Mouse (Mus musculus): Measurements from ENCODE around the gene Rassf7. TPM values are rescaled to one million over a fixed set of nuclear protein-coding genes. Genes with fewer than 3 reads are reported as not detected.

Gene Rassf7
- polyA plus RNA-seq, 1 experiment from 2014 or later, result 35.4 TPM

DNA sequence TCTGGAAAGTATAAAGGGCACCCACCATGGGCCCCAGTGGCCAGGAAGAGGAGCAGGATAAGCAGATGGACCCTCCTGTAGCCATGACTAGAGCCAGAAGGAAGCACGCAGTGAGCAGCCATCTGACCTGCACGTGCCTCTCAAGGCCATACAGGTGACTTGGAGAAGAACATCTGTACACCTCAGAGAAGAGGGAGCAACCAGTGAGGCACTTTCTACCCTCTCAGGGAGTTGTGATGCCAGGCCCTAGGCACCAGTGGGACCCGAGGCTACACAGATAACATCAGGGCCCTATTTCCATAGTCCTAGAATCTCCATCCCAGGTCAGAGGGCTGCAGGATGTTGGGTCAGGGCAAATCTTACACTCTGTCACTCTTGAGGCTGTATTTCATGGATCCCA, 25.4 kb upstream of the Rassf7 start:
- Histone ChIP-seq H3K27ac (no peak overlapping the region), H3K9ac (no peak overlapping the region), H3K4me2 (no peak overlapping the region), H3K27me3 (no peaks in the 10 kb centered on the region), H3K9me3 (no peaks in the 10 kb centered on the region), H3K4me3 (replicated peaks) (no peak overlapping the region), H3K4me1 (peaks cover 23% of the 10 kb centered on the region), H3K36me3 (replicated peaks) (peaks cover 38% of the 10 kb centered on the region)
- WGBS, result 96% methylated on average over 3 of the region's 3 CpGs
- ATAC-seq (ENCODE audit: low FRiP score), result no peak

DNA sequence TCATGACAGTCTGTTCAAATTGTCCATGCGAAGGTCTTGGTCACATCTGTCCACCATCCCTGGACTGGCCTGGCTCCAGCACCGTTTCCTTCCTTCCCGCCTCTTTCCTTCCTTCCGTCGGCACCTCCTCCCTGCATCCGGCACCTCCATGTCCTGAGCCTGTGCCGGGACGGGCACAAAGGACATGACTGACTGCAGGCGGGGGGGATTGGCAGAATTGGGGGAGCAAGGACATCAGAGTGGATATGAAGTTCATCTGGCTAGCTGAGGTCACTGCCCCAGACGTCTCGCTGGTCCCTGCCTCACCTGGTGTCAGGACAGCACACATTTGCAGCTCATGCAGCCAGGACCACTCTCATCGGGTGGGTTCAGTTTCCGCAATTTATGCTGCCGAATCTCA, 24.6 kb upstream of the Rassf7 start:
- 94% methylated on average over 14 of the region's 14 CpGs for WGBS
- H3K27me3 ChIP-seq, result no peaks in the 10 kb centered on the region
- H3K4me3 ChIP-seq (replicated peaks), result no peak overlapping the region
- peaks cover 29% of the 10 kb centered on the region for H3K4me1 ChIP-seq
- H3K4me2 ChIP-seq, result no peak overlapping the region
- H3K27ac ChIP-seq, result no peak overlapping the region
- H3K36me3 ChIP-seq (replicated peaks), result peaks cover 38% of the 10 kb centered on the region
- H3K9me3 ChIP-seq, result no peaks in the 10 kb centered on the region
- no peak for ATAC-seq (ENCODE audit: low FRiP score)
- H3K9ac ChIP-seq, result no peak overlapping the region

DNA sequence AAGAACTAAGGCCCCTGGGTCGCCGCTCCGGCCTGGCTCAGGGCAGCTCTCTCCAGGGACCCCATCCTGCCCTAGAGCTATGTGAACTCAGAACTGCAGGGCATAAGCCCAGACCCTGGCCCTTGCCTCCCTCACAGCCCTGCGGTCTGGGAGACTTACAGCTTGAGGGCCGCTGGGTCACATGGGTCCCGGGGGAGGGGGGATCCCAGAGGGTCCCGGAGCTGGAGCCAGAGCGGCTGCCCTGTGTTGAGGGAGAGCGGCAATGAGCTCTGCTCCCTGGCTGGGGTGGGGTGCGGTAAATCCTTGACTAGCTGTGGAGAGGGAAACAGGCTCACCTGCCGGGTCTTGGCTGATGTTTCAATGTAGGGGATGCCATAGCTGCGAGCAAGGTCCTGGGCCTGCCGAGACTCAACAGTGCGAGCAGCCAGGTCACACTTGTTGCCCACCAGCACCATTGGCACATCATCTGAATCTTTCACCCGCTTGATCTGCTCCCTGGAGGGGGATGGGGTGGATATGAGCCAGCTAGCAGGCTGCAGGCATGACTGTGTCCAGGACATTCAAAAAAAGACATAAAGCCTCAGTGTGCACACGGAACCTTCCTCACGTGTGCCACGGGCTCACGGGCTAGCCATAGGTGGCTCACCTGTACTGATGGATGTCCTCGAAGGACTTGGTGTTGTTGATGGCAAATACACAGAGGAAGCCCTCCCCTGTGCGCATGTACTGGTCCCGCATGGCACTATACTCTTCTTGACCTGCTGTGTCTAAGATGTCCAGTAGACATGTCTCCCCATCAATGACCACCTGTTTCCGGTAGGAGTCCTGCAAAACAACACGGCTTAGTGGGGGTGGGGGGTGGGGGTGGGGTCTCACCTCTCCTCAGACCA, 23.6 kb upstream of the Rassf7 start:
- Histone ChIP-seq H3K36me3 (replicated peaks) (peaks cover 38% of the 10 kb centered on the region), H3K27me3 (no peaks in the 10 kb centered on the region), H3K9me3 (no peaks in the 10 kb centered on the region), H3K4me2 (peak overlapping the region; percentile 91), H3K4me3 (replicated peaks) (peak overlapping the region; percentile 96), H3K9ac (0 out of 2 replicates have a peak overlapping the region, but pooled peaks have one; percentile 4), H3K4me1 (peaks cover 29% of the 10 kb centered on the region), H3K27ac (no peak overlapping the region)
- no peak for ATAC-seq (ENCODE audit: low FRiP score)
- WGBS, result 91% methylated on average over 24 of the region's 24 CpGs

DNA sequence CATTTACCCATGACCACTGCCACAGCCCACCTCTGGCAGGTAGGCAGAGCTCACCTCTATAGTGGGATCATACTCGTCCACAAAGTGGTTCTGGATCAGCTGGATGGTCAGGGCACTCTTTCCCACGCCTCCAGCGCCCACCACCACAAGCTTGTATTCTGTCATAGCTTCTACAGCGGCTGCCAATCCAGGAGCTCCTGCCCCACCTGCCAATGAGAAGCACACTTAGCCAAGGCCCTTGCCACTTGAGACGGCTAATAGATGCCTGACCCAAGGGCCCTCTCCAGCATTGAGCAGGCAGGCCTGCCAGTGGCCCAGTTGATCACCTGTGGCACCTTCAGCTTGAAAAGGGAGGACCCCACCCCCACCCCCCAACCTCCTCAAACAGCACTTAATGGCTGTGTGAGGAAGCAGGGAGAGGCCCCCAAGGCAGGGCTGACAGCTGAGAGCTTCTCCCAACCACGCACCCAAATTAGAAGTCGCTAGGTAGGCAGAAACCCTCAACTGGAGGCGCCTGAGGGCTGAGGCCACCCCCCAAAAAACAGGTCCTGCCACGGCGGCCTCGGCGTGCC, 22.8 kb upstream of the Rassf7 start:
- H3K36me3 ChIP-seq (replicated peaks), result peaks cover 38% of the 10 kb centered on the region
- peak overlapping the region; percentile 91 for H3K4me2 ChIP-seq
- H3K4me1 ChIP-seq, result peaks cover 29% of the 10 kb centered on the region
- H3K4me3 ChIP-seq (replicated peaks), result peak overlapping the region; percentile 96
- no peaks in the 10 kb centered on the region for H3K9me3 ChIP-seq
- WGBS, result 25% methylated on average over 12 of the region's 12 CpGs
- ATAC-seq (ENCODE audit: low FRiP score), result no peak
- H3K27ac ChIP-seq, result no peak overlapping the region
- H3K27me3 ChIP-seq, result no peaks in the 10 kb centered on the region
- peak overlapping the region; percentile 94 for H3K9ac ChIP-seq

DNA sequence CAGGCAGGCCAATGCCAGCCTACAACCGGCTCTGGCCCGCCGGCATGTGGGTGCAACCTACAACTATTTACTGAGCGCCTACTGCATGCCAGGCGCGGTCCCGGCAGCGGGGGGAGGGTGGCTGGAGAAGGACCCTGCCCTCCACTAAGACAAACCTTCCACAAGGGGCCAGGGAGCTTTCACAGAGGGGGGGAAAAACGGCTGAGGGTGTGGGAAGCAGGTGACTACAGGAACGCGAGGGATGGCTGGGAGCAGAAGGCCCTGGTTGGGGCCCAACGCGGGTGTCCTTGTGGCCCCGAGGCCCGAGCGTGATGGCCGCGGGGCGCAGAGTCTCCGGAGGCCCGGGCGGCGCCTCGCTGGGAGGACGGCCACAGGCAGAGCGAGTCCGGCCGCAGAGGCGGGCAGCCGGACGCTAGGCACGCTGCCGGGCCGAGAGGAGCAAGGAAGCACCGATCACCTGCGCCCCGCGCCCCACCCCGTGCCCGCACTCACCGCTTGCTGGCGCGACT, 22.3 kb upstream of the Rassf7 start:
- Histone ChIP-seq H3K27ac (peak overlapping the region; percentile 78), H3K4me2 (peak overlapping the region; percentile 91), H3K9ac (peak overlapping the region; percentile 94), H3K36me3 (replicated peaks) (peaks cover 38% of the 10 kb centered on the region), H3K27me3 (no peaks in the 10 kb centered on the region), H3K4me3 (replicated peaks) (peak overlapping the region; percentile 96), H3K4me1 (peaks cover 29% of the 10 kb centered on the region), H3K9me3 (no peaks in the 10 kb centered on the region)
- under 1% methylated on average over 43 of the region's 43 CpGs for WGBS
- no peak; the same call in 1 of the 2 replicates for ATAC-seq (ENCODE audit: low FRiP score)

DNA sequence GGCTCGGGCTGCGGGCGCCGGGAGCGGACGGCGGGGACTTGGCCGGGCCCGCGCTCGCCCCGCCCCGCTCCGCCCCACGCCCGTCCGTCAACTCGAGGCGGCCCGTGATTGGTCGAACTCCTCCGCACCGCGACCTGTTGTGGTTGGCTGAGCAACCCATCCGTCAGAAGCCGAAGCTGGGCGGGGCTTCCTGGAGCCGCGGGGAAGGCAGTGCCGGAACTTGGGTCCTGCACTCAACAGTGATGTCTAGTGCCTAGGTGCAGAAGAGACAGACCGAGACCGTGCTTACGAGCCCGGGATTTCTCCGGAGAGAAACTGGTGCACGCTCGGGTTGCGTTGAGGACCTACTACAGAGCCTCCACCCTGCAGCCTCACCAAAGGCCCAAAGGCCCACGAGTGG, 21.7 kb upstream of the Rassf7 start, which contains the start of the genes Hras and Lrrc56:
TSS of gene Hras (minus strand) at position 58 of the 400 bp plus-strand sequence.
TSS of gene Lrrc56 (plus strand) at position 210 of the 400 bp plus-strand sequence.
- ATAC-seq (ENCODE audit: low FRiP score), result peak; percentile 95
- peaks cover 29% of the 10 kb centered on the region for H3K4me1 ChIP-seq
- peaks cover 35% of the 10 kb centered on the region for H3K36me3 ChIP-seq (replicated peaks)
- peak within 1 kb of the TSS; percentile 81 for H3K27ac ChIP-seq
- peak within 1 kb of the TSS; percentile 94 for H3K9ac ChIP-seq
- H3K9me3 ChIP-seq, result no peaks in the 10 kb centered on the region
- peak within 1 kb of the TSS; percentile 91 for H3K4me2 ChIP-seq
- H3K4me3 ChIP-seq (replicated peaks), result peak within 1 kb of the TSS; percentile 96
- WGBS, result 0% methylated on average over 29 of the region's 39 CpGs
- H3K27me3 ChIP-seq, result no peaks in the 10 kb centered on the region

DNA sequence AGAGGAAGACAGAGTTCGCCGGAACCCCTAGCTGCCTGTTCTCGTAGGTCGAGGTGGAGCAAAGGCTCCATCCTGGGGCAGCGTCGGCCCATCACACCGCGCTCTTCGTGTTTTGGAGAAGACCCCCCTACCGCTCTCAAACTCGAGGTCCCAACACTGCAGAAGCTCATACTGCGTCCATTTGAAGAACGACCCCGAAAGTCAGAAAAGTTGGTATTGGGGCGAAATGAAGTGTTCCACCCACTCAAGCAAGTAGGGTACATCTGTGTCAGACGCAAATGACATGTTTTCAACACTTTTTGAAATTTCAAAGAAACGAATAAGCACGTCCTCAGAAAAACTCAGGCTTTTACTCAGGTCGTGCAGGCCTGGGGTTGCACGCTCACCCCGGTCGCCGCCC, 21.3 kb upstream of the Rassf7 start:
- H3K4me2 ChIP-seq, result peak overlapping the region; percentile 91
- H3K9ac ChIP-seq, result peak overlapping the region; percentile 64
- peaks cover 29% of the 10 kb centered on the region for H3K4me1 ChIP-seq
- WGBS, result 1% methylated on average over 23 of the region's 23 CpGs
- H3K36me3 ChIP-seq (replicated peaks), result peaks cover 30% of the 10 kb centered on the region
- ATAC-seq (ENCODE audit: low FRiP score), result no peak
- no peaks in the 10 kb centered on the region for H3K9me3 ChIP-seq
- peak overlapping the region; percentile 96 for H3K4me3 ChIP-seq (replicated peaks)
- H3K27me3 ChIP-seq, result no peaks in the 10 kb centered on the region
- peak overlapping the region; percentile 81 for H3K27ac ChIP-seq

DNA sequence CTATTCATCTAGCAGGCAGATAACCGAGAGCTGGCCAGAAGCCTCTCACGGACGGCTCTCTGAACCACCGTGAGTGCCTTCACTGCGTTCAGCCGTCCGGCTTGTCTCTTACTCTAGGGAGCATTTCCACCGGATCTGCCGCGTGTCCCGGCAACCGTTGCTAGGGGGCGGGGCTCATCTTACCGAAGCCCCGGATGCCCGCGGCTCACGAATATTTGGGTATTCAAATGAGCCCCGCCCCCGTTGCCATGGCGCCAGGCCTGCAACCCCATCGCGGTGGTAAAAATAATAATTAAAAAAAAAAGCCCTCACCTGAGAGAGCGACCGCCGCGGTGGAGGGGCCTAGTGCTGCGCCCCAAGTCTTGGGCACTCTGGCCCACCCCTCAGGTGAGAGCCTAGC, 20.8 kb upstream of the Rassf7 start:
- peaks cover 26% of the 10 kb centered on the region for H3K36me3 ChIP-seq (replicated peaks)
- peak overlapping the region; percentile 81 for H3K27ac ChIP-seq
- peak overlapping the region; percentile 91 for H3K4me2 ChIP-seq
- peak overlapping the region; percentile 64 for H3K9ac ChIP-seq
- under 1% methylated on average over 28 of the region's 28 CpGs for WGBS
- H3K27me3 ChIP-seq, result no peaks in the 10 kb centered on the region
- peak; percentile 47 for ATAC-seq (ENCODE audit: low FRiP score)
- H3K4me1 ChIP-seq, result peaks cover 29% of the 10 kb centered on the region
- H3K4me3 ChIP-seq (replicated peaks), result peak overlapping the region; percentile 96
- no peaks in the 10 kb centered on the region for H3K9me3 ChIP-seq

DNA sequence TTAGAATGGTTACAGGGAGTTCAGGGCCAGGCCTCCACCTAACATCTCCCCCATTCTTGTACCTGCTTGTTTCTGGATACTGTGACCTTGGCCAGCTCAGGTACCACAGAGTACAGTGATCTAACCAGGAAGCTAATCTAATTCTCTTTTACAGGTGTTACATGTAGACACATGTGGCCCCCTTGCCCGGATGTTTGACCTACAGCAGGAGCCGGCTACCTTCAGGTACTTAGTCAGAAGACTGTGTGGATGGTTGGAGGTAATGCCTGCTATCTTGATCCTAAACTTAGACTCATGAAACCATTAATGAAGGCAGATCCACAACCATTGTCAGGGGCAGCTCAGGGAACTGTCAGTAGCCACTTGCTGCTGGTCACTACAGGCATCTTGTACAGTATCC, 19.9 kb upstream of the Rassf7 start:
- Histone ChIP-seq H3K27ac (no peak overlapping the region), H3K36me3 (replicated peaks) (peaks cover 17% of the 10 kb centered on the region), H3K4me1 (peaks cover 29% of the 10 kb centered on the region), H3K27me3 (no peaks in the 10 kb centered on the region), H3K4me2 (peak overlapping the region; percentile 91), H3K9ac (0 out of 2 replicates have a peak overlapping the region, but pooled peaks have one; percentile 64), H3K9me3 (no peaks in the 10 kb centered on the region), H3K4me3 (replicated peaks) (no peak overlapping the region)
- no peak for ATAC-seq (ENCODE audit: low FRiP score)
- 96% methylated on average over 2 of the region's 2 CpGs for WGBS

DNA sequence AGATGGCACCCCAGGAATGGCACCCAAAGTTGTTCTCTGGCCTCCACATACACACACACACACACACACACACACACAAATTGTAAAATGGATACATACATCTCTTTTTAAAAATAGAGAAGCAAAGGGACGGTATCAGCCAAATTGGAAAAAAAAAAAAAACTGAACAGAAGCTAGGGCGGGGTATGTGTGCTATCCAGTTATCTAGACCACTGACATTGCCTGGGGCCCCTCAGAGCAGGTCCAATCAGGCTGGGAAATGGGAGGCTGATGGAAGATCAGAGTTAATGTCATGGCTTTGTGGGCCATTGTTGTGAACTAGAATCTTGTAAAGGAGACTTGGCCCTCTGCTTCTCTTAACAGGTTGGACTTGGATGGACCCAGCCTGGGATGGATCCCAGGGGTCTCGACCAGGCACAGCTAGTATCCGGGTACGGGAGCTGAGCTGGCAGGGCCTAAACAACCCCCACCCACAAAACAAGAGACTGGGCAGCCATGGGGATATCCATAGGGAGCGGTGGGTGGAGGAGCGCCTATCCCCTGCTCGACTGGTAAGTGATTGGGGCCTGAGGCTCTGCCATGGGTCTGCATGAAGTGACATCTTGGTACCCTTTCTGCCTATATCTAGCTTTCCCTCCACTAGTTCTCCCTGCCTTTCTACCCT, 18.9 kb upstream of the Rassf7 start:
- WGBS, result 91% methylated on average over 8 of the region's 8 CpGs

DNA sequence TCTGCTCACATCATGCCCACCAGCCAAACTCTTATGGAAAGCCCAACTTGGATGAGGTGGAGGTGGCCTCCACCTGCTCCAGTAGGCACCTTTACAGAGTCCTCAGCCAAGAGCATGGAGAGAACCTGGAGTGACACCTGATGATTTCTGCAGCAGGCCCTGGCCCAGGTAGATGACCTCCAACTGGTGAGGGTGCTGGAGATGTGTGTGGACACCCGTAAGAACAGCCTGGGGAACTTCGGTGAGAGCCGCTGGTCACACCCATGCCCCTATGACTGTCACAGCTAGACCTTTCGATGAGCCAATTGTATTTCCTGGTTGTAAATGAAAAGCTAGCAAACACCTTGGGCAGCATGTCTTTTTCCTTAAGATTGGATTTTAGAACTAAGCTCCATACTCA, 17.5 kb upstream of the Rassf7 start:
- Histone ChIP-seq H3K9me3 (no peaks in the 10 kb centered on the region), H3K9ac (no peak overlapping the region), H3K27me3 (no peaks in the 10 kb centered on the region), H3K36me3 (replicated peaks) (no peaks in the 10 kb centered on the region), H3K4me2 (no peak overlapping the region), H3K4me1 (peaks cover 13% of the 10 kb centered on the region), H3K27ac (no peak overlapping the region), H3K4me3 (replicated peaks) (no peak overlapping the region)
- no peak for ATAC-seq (ENCODE audit: low FRiP score)
- WGBS, result 93% methylated on average over 4 of the region's 4 CpGs

More for the DNA sequence above, 18.9 kb upstream of the Rassf7 start:
- Histone ChIP-seq H3K36me3 (replicated peaks) (peaks cover 7% of the 10 kb centered on the region), H3K4me1 (peaks cover 27% of the 10 kb centered on the region), H3K27me3 (no peaks in the 10 kb centered on the region), H3K9ac (no peak overlapping the region), H3K4me2 (no peak overlapping the region), H3K9me3 (no peaks in the 10 kb centered on the region), H3K27ac (no peak overlapping the region), H3K4me3 (replicated peaks) (no peak overlapping the region)
- no peak for ATAC-seq (ENCODE audit: low FRiP score)

DNA sequence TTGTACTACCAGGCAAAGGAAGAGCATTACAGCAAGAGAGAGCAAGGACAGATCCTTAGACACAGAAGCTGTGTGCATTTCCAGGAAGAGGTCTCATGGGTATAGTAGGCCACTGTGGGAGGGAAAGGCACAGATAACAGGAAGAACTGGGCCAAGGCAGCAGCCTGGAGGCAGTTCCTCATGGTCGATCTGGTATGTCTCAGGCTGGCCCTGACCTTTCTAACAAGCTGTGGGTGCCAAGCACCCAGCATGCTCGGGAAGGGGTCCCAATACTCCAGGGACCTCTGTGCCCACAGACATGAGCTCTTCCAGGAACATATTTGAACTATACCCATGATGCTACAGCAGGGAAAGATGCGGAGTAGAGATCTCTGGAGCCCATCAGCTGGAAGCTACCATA, 11.1 kb upstream of the Rassf7 start:
- 86% methylated on average over 3 of the region's 3 CpGs for WGBS
- Histone ChIP-seq H3K4me3 (replicated peaks) (no peak overlapping the region), H3K4me2 (no peak overlapping the region), H3K27me3 (no peaks in the 10 kb centered on the region), H3K9me3 (no peaks in the 10 kb centered on the region), H3K9ac (no peak overlapping the region), H3K36me3 (replicated peaks) (no peaks in the 10 kb centered on the region), H3K27ac (no peak overlapping the region), H3K4me1 (no peaks in the 10 kb centered on the region)
- no peak for ATAC-seq (ENCODE audit: low FRiP score)
